ENCODE assay signal across 8 mouse cellular contexts in the genomic region with DNA sequence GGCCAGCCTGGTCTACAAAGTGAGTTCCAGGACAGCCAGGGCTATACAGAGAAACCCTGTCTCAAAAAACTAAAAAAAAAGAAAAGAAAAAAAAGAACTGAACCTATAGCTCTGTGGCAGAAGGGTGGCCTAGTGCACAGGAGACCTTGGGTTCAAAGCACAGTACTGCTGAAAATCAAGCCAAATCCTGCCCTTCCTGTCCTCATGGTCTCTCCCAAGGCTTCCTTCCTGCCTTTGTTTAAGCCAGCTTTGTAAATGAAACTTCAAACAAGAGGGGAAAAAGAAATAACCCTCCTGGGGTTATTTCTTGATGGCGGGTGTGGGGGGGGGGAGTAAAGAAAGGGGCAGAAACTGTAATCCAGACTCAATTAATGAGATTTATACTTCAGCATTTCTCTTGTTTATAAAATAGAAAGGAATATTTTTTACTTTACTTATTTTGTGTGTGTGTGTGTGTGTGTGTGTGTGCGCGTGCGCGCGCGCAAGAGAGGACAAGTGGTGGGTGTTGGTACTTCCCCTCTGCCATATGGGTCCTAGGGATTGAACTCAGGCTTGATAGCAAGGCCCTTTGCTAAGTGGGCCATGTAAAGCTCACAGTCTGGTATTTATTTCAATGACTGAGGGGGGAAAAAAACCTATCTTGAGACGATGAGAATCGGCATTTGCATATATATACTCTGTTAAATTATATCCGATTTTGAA. TPM values are rescaled to one million over a fixed set of nuclear protein-coding genes. Genes with fewer than 3 reads are reported as not detected.
DNase-seq lines count a peak whose midpoint lies in the region; ATAC-seq and TF ChIP-seq lines count a peak whose summit lies in the region.

No protein-coding gene starts in this region.

- peak overlapping the region; percentile 92 for H3K4me3 ChIP-seq in left cerebral cortex, adult 2 months
- H3K4me3 ChIP-seq in heart, embryonic 14.5 days (ENCODE audit: control insufficient read depth in 1 of 2, insufficient read depth in 1 of 2, low read depth in 1 of 2, low read length in 2 of 2): peak overlapping the region in 1 of 2 experiments; percentile 63; a peak in 1 of 4 replicates
- no peak overlapping the region for H3K4me3 ChIP-seq in lung, adult 2 months (replicated peaks; ENCODE audit: extremely low read depth, low read depth, low read length)

- peaks cover 2% of the 10 kb centered on the region; the same call in 1 of the 2 replicates for H3K36me3 ChIP-seq in heart, embryonic 14.5 days (ENCODE audit: control insufficient read depth, insufficient read depth, low read length)

- H3K27ac ChIP-seq in left cerebral cortex, adult 2 months: peak overlapping the region; percentile 59; the same call in 1 of the 2 replicates
- H3K27ac ChIP-seq in heart, embryonic 14.5 days (replicated peaks in 1 of 2; ENCODE audit: control insufficient read depth in 1 of 2, insufficient read depth in 1 of 2, low read depth in 2 of 2, low read length in 2 of 2): peak overlapping the region; percentile 23 to 97; a peak in 3 of 4 replicates

- no peak for ATAC-seq in heart, embryonic 14.5 days (ENCODE audit: insufficient number of reproducible peaks, insufficient read depth, low FRiP score, low read depth)

- H3K9me3 ChIP-seq in heart, embryonic 14.5 days (ENCODE audit: control insufficient read depth, low read length): no peaks in the 10 kb centered on the region; the same call in 1 of the 2 replicates

- intact Hi-C loops in left cerebral cortex, adult 2 months (cut with DNase I): no loop called here
- intact Hi-C loops in left cerebral cortex, postnatal 14 days (cut with DNase I): no loop called here

- 89% methylated on average over 10 of the region's 10 CpGs for WGBS in heart, embryonic 14.5 days
- 70% methylated on average over 10 of the region's 10 CpGs for WGBS in lung, adult 2 months

- TF ChIP-seq CTCF in left cerebral cortex, adult 2 months (IDR thresholded peaks at IDR 0.05): no peak; the same call in 1 of the 2 replicates
- 0 out of 2 replicates have a peak, but pooled peaks have one; percentile 1 for TF ChIP-seq CTCF in lung, adult 2 months (IDR thresholded peaks at IDR 0.05; ENCODE audit: insufficient read depth, low read length)

- no peak for DNase-seq in left cerebral cortex, adult 2 months (ENCODE audit: extremely low spot score in 1 of 2, low spot score in 2 of 2)
- no peak for DNase-seq in left cerebral cortex, postnatal 14 days (ENCODE audit: low spot score in 2 of 2)
- DNase-seq in ZHBTc4 (ENCODE audit: low read depth, low spot score): peak; percentile 77
- no peak for DNase-seq in lung, adult 2 months
- DNase-seq in cerebellum, postnatal 36 days: no peak
- DNase-seq in gastrocnemius, postnatal 4 days (ENCODE audit: low spot score in 2 of 2): no peak
- no peak for DNase-seq in left cerebral cortex, adult 11 months (ENCODE audit: low spot score)

- peaks cover 11 to 14% of the 10 kb centered on the region in 2 experiments; a peak in 3 of 4 replicates for H3K4me1 ChIP-seq in heart, embryonic 14.5 days (ENCODE audit: control insufficient read depth in 2 of 2, insufficient read depth in 2 of 2, low read length in 2 of 2)
- peaks cover 4% of the 10 kb centered on the region for H3K4me1 ChIP-seq in lung, adult 2 months (ENCODE audit: control insufficient read depth, insufficient read depth, low read length)

- H3K9ac ChIP-seq in heart, embryonic 14.5 days (ENCODE audit: low read length): peak overlapping the region; percentile 91

- peak overlapping the region; percentile 91 for H3K4me2 ChIP-seq in heart, embryonic 14.5 days (ENCODE audit: low read length)

- no peak for TF ChIP-seq POLR2A in lung, adult 2 months (IDR thresholded peaks at IDR 0.05; ENCODE audit: borderline replicate concordance, extremely low read depth, low read depth, low read length)

- H3K27me3 ChIP-seq in heart, embryonic 14.5 days (ENCODE audit: control insufficient read depth, insufficient read depth, low read length): no peaks in the 10 kb centered on the region

RNA-seq across cellular contexts. Expression of a gene that starts 1.4 kb away (rescaled TPM):
- total RNA-seq in left cerebral cortex, adult 2 months (2021): 10 to 100 TPM; 10.4 to 12.7 TPM
- 10 to 100 TPM in 1 of 2 experiments, 1 to 10 TPM in 1; 9.9 to 11.2 TPM for total RNA-seq in left cerebral cortex, postnatal 14 days (2021)
- 15.4 and 15.9 TPM in 2 replicates for polyA plus RNA-seq in heart, embryonic 14.5 days (2014; fragmentation: Nextera tagmentation; extraction: Ambion mirVana)
- polyA plus RNA-seq in lung, adult 2 months (2012; rRNA removed): 5.0 and 7.7 TPM in 2 replicates
- total RNA-seq in gastrocnemius, postnatal 4 days (2021): 1 to 10 TPM; 5.0 to 6.3 TPM

RNA-seq across cellular contexts. Expression of a gene that starts 24.9 kb away (rescaled TPM):
- 100 to 1,000 TPM; 196 to 198 TPM for total RNA-seq in left cerebral cortex, adult 2 months (2021)
- 100 to 1,000 TPM; 205 to 213 TPM for total RNA-seq in left cerebral cortex, postnatal 14 days (2021)
- polyA plus RNA-seq in heart, embryonic 14.5 days (2014; fragmentation: Nextera tagmentation; extraction: Ambion mirVana): 340 and 342 TPM in 2 replicates
- 236 and 380 TPM in 2 replicates for polyA plus RNA-seq in lung, adult 2 months (2012; rRNA removed)
- total RNA-seq in gastrocnemius, postnatal 4 days (2021): 100 to 1,000 TPM; 143 to 147 TPM
